Mouse (Mus musculus): ENCODE measurements at regions not wholly inside any gene's neighbourhood (a gene's known extent, or its start where the extent isn't known, plus 50 kb on each side); places are given as distances from the start of the nearest gene placed in this dataset.
"Not testable (repeated sequence)": the region's sequence is repeated elsewhere in the genome, so short reads cannot be mapped to it uniquely, and the experiment has no call there.

- DNase-seq (ENCODE audit: low spot score), result no peak
- 81% methylated on average over 10 of the region's 10 CpGs for WGBS
- no peak overlapping the region for H3K27ac ChIP-seq
- H3K9me3 ChIP-seq, result no peaks in the 10 kb centered on the region
- no peak overlapping the region for H3K4me3 ChIP-seq
- H3K36me3 ChIP-seq, result no peaks in the 10 kb centered on the region
- no peaks in the 10 kb centered on the region for H3K27me3 ChIP-seq (ENCODE audit: insufficient read depth, poor library complexity, severe bottlenecking)
- H3K4me1 ChIP-seq (replicated peaks), result peaks cover 3% of the 10 kb centered on the region; the same call in 1 of the 2 replicates
Observed at GRCm38 (mm10) chr3:153144217-153144616, 162.2 kb upstream of the St6galnac5 start.

GRCm38 (mm10) chr3:153140985-153141384 is 158.9 kb upstream of the St6galnac5 start:
- Histone ChIP-seq H3K36me3 (no peaks in the 10 kb centered on the region), H3K27me3 (ENCODE audit: insufficient read depth, poor library complexity, severe bottlenecking) (no peaks in the 10 kb centered on the region), H3K9me3 (no peaks in the 10 kb centered on the region), H3K4me1 (replicated peaks) (no peaks in the 10 kb centered on the region), H3K27ac (no peak overlapping the region), H3K4me3 (no peak overlapping the region)
- DNase-seq (ENCODE audit: low spot score), result no peak
- 88% methylated on average over 5 of the region's 5 CpGs for WGBS

- WGBS, result 86% methylated on average over 5 of the region's 5 CpGs
- Histone ChIP-seq H3K9me3 (no peaks in the 10 kb centered on the region), H3K27ac (no peak overlapping the region), H3K27me3 (ENCODE audit: insufficient read depth, poor library complexity, severe bottlenecking) (no peaks in the 10 kb centered on the region), H3K4me1 (replicated peaks) (no peaks in the 10 kb centered on the region), H3K36me3 (no peaks in the 10 kb centered on the region), H3K4me3 (no peak overlapping the region)
- no peak for DNase-seq (ENCODE audit: low spot score)
Observed at GRCm38 (mm10) chr3:153125335-153125734, 143.3 kb upstream of the St6galnac5 start.

GRCm38 (mm10) chr3:153121934-153122333 is 139.9 kb upstream of the St6galnac5 start:
- Histone ChIP-seq H3K27me3 (ENCODE audit: insufficient read depth, poor library complexity, severe bottlenecking) (no peaks in the 10 kb centered on the region), H3K9me3 (no peaks in the 10 kb centered on the region), H3K27ac (no peak overlapping the region), H3K36me3 (no peaks in the 10 kb centered on the region), H3K4me3 (no peak overlapping the region), H3K4me1 (replicated peaks) (no peaks in the 10 kb centered on the region)
- DNase-seq (ENCODE audit: low spot score), result no peak
- 95% methylated on average over 10 of the region's 10 CpGs for WGBS

- Histone ChIP-seq H3K27ac (no peak overlapping the region), H3K9me3 (no peaks in the 10 kb centered on the region), H3K27me3 (ENCODE audit: insufficient read depth, poor library complexity, severe bottlenecking) (no peaks in the 10 kb centered on the region), H3K4me3 (no peak overlapping the region), H3K4me1 (replicated peaks) (no peaks in the 10 kb centered on the region), H3K36me3 (no peaks in the 10 kb centered on the region)
- DNase-seq (ENCODE audit: low spot score), result no peak
- 88% methylated on average over 5 of the region's 5 CpGs for WGBS
Observed at GRCm38 (mm10) chr3:153119142-153119541, 137.1 kb upstream of the St6galnac5 start.

GRCm38 (mm10) chr3:153118643-153119042 is 136.6 kb upstream of the St6galnac5 start:
- no peaks in the 10 kb centered on the region for H3K9me3 ChIP-seq
- no peak overlapping the region for H3K27ac ChIP-seq
- H3K4me1 ChIP-seq (replicated peaks), result no peaks in the 10 kb centered on the region
- no peaks in the 10 kb centered on the region for H3K36me3 ChIP-seq
- H3K27me3 ChIP-seq (ENCODE audit: insufficient read depth, poor library complexity, severe bottlenecking), result no peaks in the 10 kb centered on the region
- no peak for DNase-seq (ENCODE audit: low spot score)
- no peak overlapping the region for H3K4me3 ChIP-seq
- 93% methylated on average over 1 of the region's 1 CpGs for WGBS

GRCm38 (mm10) chr3:153105591-153105990 is 123.5 kb upstream of the St6galnac5 start:
- no peaks in the 10 kb centered on the region for H3K4me1 ChIP-seq (replicated peaks)
- no peaks in the 10 kb centered on the region for H3K36me3 ChIP-seq
- H3K27me3 ChIP-seq (ENCODE audit: insufficient read depth, poor library complexity, severe bottlenecking), result no peaks in the 10 kb centered on the region
- H3K4me3 ChIP-seq, result no peak overlapping the region
- DNase-seq (ENCODE audit: low spot score), result no peak
- WGBS, result 91% methylated on average over 5 of the region's 5 CpGs
- H3K9me3 ChIP-seq, result no peaks in the 10 kb centered on the region
- H3K27ac ChIP-seq, result no peak overlapping the region

GRCm38 (mm10) chr3:153090572-153090971 is 108.5 kb upstream of the St6galnac5 start:
- 89% methylated on average over 4 of the region's 4 CpGs for WGBS
- H3K27me3 ChIP-seq (ENCODE audit: insufficient read depth, poor library complexity, severe bottlenecking); H3K9me3 ChIP-seq; DNase-seq (ENCODE audit: low spot score); H3K4me3 ChIP-seq; H3K36me3 ChIP-seq; H3K27ac ChIP-seq; H3K4me1 ChIP-seq (replicated peaks): not testable (repeated sequence)

- Histone ChIP-seq H3K4me3 (no peak overlapping the region), H3K27me3 (ENCODE audit: insufficient read depth, poor library complexity, severe bottlenecking) (0 out of 2 replicates have a peak, but pooled peaks cover 4% of the 10 kb centered on the region), H3K27ac (peak overlapping the region; percentile 73), H3K36me3 (no peaks in the 10 kb centered on the region), H3K9me3 (no peaks in the 10 kb centered on the region), H3K4me1 (replicated peaks) (peaks cover 32% of the 10 kb centered on the region)
- DNase-seq (ENCODE audit: low spot score), result peak; percentile 31
- WGBS, result 57% methylated on average over 17 of the region's 17 CpGs
Observed at GRCm38 (mm10) chr3:153085096-153085788, 103.2 kb upstream of the St6galnac5 start.

GRCm38 (mm10) chr3:153084226-153085095 is 102.4 kb upstream of the St6galnac5 start:
- Histone ChIP-seq H3K36me3 (no peaks in the 10 kb centered on the region), H3K27me3 (ENCODE audit: insufficient read depth, poor library complexity, severe bottlenecking) (0 out of 2 replicates have a peak, but pooled peaks cover 4% of the 10 kb centered on the region), H3K4me1 (replicated peaks) (peaks cover 32% of the 10 kb centered on the region), H3K27ac (peak overlapping the region; percentile 12; the same call in 1 of the 2 replicates), H3K4me3 (no peak overlapping the region), H3K9me3 (no peaks in the 10 kb centered on the region)
- no peak for DNase-seq (ENCODE audit: low spot score)
- WGBS, result 57% methylated on average over 23 of the region's 23 CpGs

GRCm38 (mm10) chr3:153080371-153080770 is 98.3 kb upstream of the St6galnac5 start:
- Histone ChIP-seq H3K27me3 (ENCODE audit: insufficient read depth, poor library complexity, severe bottlenecking) (0 out of 2 replicates have a peak, but pooled peaks cover 4% of the 10 kb centered on the region), H3K4me1 (replicated peaks) (peaks cover 26% of the 10 kb centered on the region), H3K9me3 (no peaks in the 10 kb centered on the region), H3K4me3 (no peak overlapping the region), H3K27ac (no peak overlapping the region), H3K36me3 (no peaks in the 10 kb centered on the region)
- no peak for DNase-seq (ENCODE audit: low spot score)
- 76% methylated on average over 3 of the region's 3 CpGs for WGBS

- no peak overlapping the region for H3K4me3 ChIP-seq
- H3K27me3 ChIP-seq (ENCODE audit: insufficient read depth, poor library complexity, severe bottlenecking), result no peaks in the 10 kb centered on the region
- WGBS, result 91% methylated on average over 14 of the region's 14 CpGs
- H3K4me1 ChIP-seq (replicated peaks), result 0 out of 2 replicates have a peak, but pooled peaks cover 4% of the 10 kb centered on the region
- no peaks in the 10 kb centered on the region for H3K9me3 ChIP-seq
- no peaks in the 10 kb centered on the region for H3K36me3 ChIP-seq
- no peak for DNase-seq (ENCODE audit: low spot score)
- H3K27ac ChIP-seq, result no peak overlapping the region
Observed at GRCm38 (mm10) chr3:153077846-153078703, 96.0 kb upstream of the St6galnac5 start.

All from hindbrain, embryonic 10.5 days (tissue).